25 mouse cellular contexts compared by ENCODE assay signal in genomic region chr1:180500218-180500617, GRCm38 (mm10). TPM values are rescaled to one million over a fixed set of nuclear protein-coding genes. Genes with fewer than 3 reads are reported as not detected.
A peak's percentile ranks its signal among the peaks of the same experiment; 100 is the strongest.
DNase-seq lines count a peak whose midpoint lies in the region; ATAC-seq and TF ChIP-seq lines count a peak whose summit lies in the region.
"Had no signal": no experiment of that assay in that cellular context is flagged by ENCODE, and none has a peak within 500 bp of the region (broad histone marks: within the 10 kb centered on the region; RNA-seq: fewer than 3 reads in every experiment).

No protein-coding gene starts in this region.

- H3K27me3 ChIP-seq in liver, postnatal 0 days (ENCODE audit: insufficient read depth, low read length) = no peaks in the 10 kb centered on the region
- H3K27me3 ChIP-seq in liver, embryonic 11.5 days (replicated peaks; ENCODE audit: control insufficient read depth, insufficient read depth, low read length) = 0 out of 2 replicates have a peak, but pooled peaks cover 3% of the 10 kb centered on the region
- H3K27me3 ChIP-seq in hindbrain, embryonic 16.5 days (replicated peaks; ENCODE audit: control insufficient read depth, insufficient read depth, low read length) = no peaks in the 10 kb centered on the region; the same call in none of the 2 replicates
- H3K27me3 ChIP-seq: embryonic facial prominence, embryonic 15.5 days; forebrain, embryonic 12.5 days; limb, embryonic 13.5 days; liver, embryonic 12.5 days; midbrain, embryonic 15.5 days had no signal

- no peak for ATAC-seq in liver, postnatal 0 days
- no peak for ATAC-seq in liver, embryonic 11.5 days (replicated peaks; ENCODE audit: low FRiP score)
- no peak for ATAC-seq in hindbrain, embryonic 16.5 days
- ATAC-seq: forebrain, postnatal 0 days; inflammation-experienced regulatory T-cells, adult 6 months; liver, embryonic 12.5 days; midbrain, embryonic 15.5 days; Patski had no signal

- TF ChIP-seq CTCF in liver, postnatal 0 days (IDR thresholded peaks at IDR 0.05; ENCODE audit: low read depth) = no peak

- H3K4me1 ChIP-seq in liver, postnatal 0 days (ENCODE audit: insufficient read depth) = no peaks in the 10 kb centered on the region
- H3K4me1 ChIP-seq in liver, embryonic 11.5 days (replicated peaks; ENCODE audit: control insufficient read depth, insufficient read depth, low read length) = no peaks in the 10 kb centered on the region; the same call in 1 of the 2 replicates
- H3K4me1 ChIP-seq in hindbrain, embryonic 16.5 days (ENCODE audit: control insufficient read depth, insufficient read depth, low read depth, low read length) = no peaks in the 10 kb centered on the region; the same call in 1 of the 2 replicates
- H3K4me1 ChIP-seq: embryonic facial prominence, embryonic 15.5 days; forebrain, embryonic 12.5 days; liver, embryonic 12.5 days; midbrain, embryonic 15.5 days had no signal

- TF ChIP-seq EP300 in liver, postnatal 0 days (IDR thresholded peaks at IDR 0.05; ENCODE audit: low read depth) = no peak

- WGBS in liver, postnatal 0 days (ENCODE audit: insufficient replicate concordance) = 49% methylated on average over 4 of the region's 4 CpGs
- WGBS in liver, embryonic 11.5 days = 64% methylated on average over 4 of the region's 4 CpGs
- 48% methylated on average over 4 of the region's 4 CpGs for WGBS in hindbrain, embryonic 16.5 days

- H3K4me3 ChIP-seq in liver, postnatal 0 days (ENCODE audit: low read depth, low read length) = no peak overlapping the region
- no peak overlapping the region for H3K4me3 ChIP-seq in liver, embryonic 11.5 days (ENCODE audit: low read depth, low read length)
- H3K4me3 ChIP-seq in hindbrain, embryonic 16.5 days (ENCODE audit: low read length) = no peak overlapping the region
- H3K4me3 ChIP-seq: embryonic facial prominence, embryonic 15.5 days; forebrain, embryonic 12.5 days; heart, embryonic 13.5 days; limb, embryonic 13.5 days; liver, embryonic 12.5 days; midbrain, embryonic 15.5 days had no signal

- DNase-seq in cerebellum, adult 11-12 months = peak; percentile 57
- no peak for DNase-seq in cerebellum, postnatal 4 days (ENCODE audit: low spot score in 2 of 2)
- no peak for DNase-seq in liver, postnatal 0 days
- DNase-seq in liver, embryonic 11.5 days (ENCODE audit: low spot score) = no peak
- peak; percentile 51 for DNase-seq in cerebellum, adult 9-11 months
- DNase-seq in lung, adult 18-20 months = no peak
- DNase-seq: adrenal gland, postnatal 10 days; forebrain, postnatal 0 days; gastrocnemius, postnatal 10 days; heart, postnatal 10 days; kidney, adult 11 months; kidney, postnatal 14 days; lung, adult 2 months; lung, postnatal 10 days; right cerebral cortex, postnatal 25 days had no signal

- no peak overlapping the region for H3K9ac ChIP-seq in liver, postnatal 0 days (replicated peaks)
- no peak overlapping the region for H3K9ac ChIP-seq in liver, embryonic 11.5 days (ENCODE audit: low read depth, low read length)
- H3K9ac ChIP-seq in hindbrain, embryonic 16.5 days (ENCODE audit: low read depth, low read length) = no peak overlapping the region
- H3K9ac ChIP-seq: embryonic facial prominence, embryonic 15.5 days; forebrain, embryonic 12.5 days; forebrain, postnatal 0 days; heart, embryonic 13.5 days; hindbrain, embryonic 14.5 days; limb, embryonic 13.5 days; liver, embryonic 12.5 days; midbrain, embryonic 15.5 days had no signal

- H3K4me2 ChIP-seq in liver, postnatal 0 days (ENCODE audit: low read depth, low read length) = no peak overlapping the region
- H3K4me2 ChIP-seq in liver, embryonic 11.5 days = no peak overlapping the region
- H3K4me2 ChIP-seq in hindbrain, embryonic 16.5 days (ENCODE audit: low read length) = no peak overlapping the region
- H3K4me2 ChIP-seq: embryonic facial prominence, embryonic 15.5 days; forebrain, embryonic 12.5 days; heart, embryonic 13.5 days; hindbrain, embryonic 14.5 days; limb, embryonic 13.5 days; liver, embryonic 12.5 days; midbrain, embryonic 15.5 days had no signal

- H3K36me3 ChIP-seq in liver, postnatal 0 days (replicated peaks; ENCODE audit: insufficient read depth, low read length) = no peaks in the 10 kb centered on the region
- H3K36me3 ChIP-seq in liver, embryonic 11.5 days (ENCODE audit: control insufficient read depth, insufficient read depth, low read length) = no peaks in the 10 kb centered on the region
- no peaks in the 10 kb centered on the region for H3K36me3 ChIP-seq in hindbrain, embryonic 16.5 days (ENCODE audit: control insufficient read depth, insufficient read depth, low read length)
- H3K36me3 ChIP-seq: embryonic facial prominence, embryonic 15.5 days; forebrain, embryonic 12.5 days; heart, embryonic 13.5 days; limb, embryonic 13.5 days; liver, embryonic 12.5 days; midbrain, embryonic 15.5 days had no signal

- H3K27ac ChIP-seq in liver, postnatal 0 days (ENCODE audit: low read depth) = 0 out of 2 replicates have a peak overlapping the region, but pooled peaks have one; percentile 51
- no peak overlapping the region for H3K27ac ChIP-seq in liver, embryonic 11.5 days (ENCODE audit: low read depth, low read length)
- no peak overlapping the region for H3K27ac ChIP-seq in hindbrain, embryonic 16.5 days (ENCODE audit: low read depth, low read length)
- H3K27ac ChIP-seq: embryonic facial prominence, embryonic 15.5 days; forebrain, embryonic 12.5 days; heart, embryonic 13.5 days; hindbrain, embryonic 14.5 days; limb, embryonic 13.5 days; liver, embryonic 12.5 days; midbrain, embryonic 15.5 days had no signal

- no peaks in the 10 kb centered on the region for H3K9me3 ChIP-seq in liver, postnatal 0 days (ENCODE audit: low read length)
- no peaks in the 10 kb centered on the region for H3K9me3 ChIP-seq in liver, embryonic 11.5 days (ENCODE audit: control insufficient read depth, low read length)
- H3K9me3 ChIP-seq in hindbrain, embryonic 16.5 days (ENCODE audit: control insufficient read depth, low read length) = no peaks in the 10 kb centered on the region
- H3K9me3 ChIP-seq: embryonic facial prominence, embryonic 15.5 days; forebrain, embryonic 12.5 days; heart, embryonic 13.5 days; limb, embryonic 13.5 days; liver, embryonic 12.5 days; midbrain, embryonic 15.5 days had no signal

RNA-seq across cellular contexts. Expression of gene Stum, which starts 16.9 kb away (rescaled TPM):
- polyA plus RNA-seq in liver, postnatal 0 days (2015; fragmentation: Nextera tagmentation; extraction: Ambion mirVana) = 0.02 and 0.07 TPM in 2 replicates
- polyA plus RNA-seq in liver, embryonic 11.5 days (2014; fragmentation: Nextera tagmentation; extraction: Ambion mirVana) = 0.14 and 0.21 TPM in 2 replicates
- polyA plus RNA-seq in hindbrain, embryonic 16.5 days (2015; fragmentation: Nextera tagmentation; extraction: Ambion mirVana) = 15.1 and 18.6 TPM in 2 replicates
- polyA plus RNA-seq: inflammation-experienced regulatory T-cells, adult 6 months; Patski had no signal

Comparison
In these comparisons a context has a peak if more than half of its experiments do, and no peak if none do; other contexts are left out.
1. DNase-seq: peak in cerebellum, adult 11-12 months (single experiment) and cerebellum, adult 9-11 months (single experiment); none in cerebellum, postnatal 4 days (0 of 2), liver, postnatal 0 days (single experiment), liver, embryonic 11.5 days (single experiment) and lung, adult 18-20 months (0 of 2).
2. RNA of gene Stum, which starts 16.9 kb away (polyA plus RNA-seq): 15.1 to 18.6 TPM in hindbrain, embryonic 16.5 days; 0.14 to 0.21 TPM in liver, embryonic 11.5 days and 0.02 to 0.07 TPM in liver, postnatal 0 days; every median in the first group is over 10 times any median in the second.